Mouse (Mus musculus) myocyte (in vitro differentiated cells): ENCODE results near the gene Tenm1.

ENCODE experiments used
- CEBPB ChIP-seq: IDR thresholded peaks from 2 replicates; pipeline ENCODE4 v1.6.1; 2011; ENCODE audit warnings: mild to moderate bottlenecking, moderate library complexity; ENCODE audit not compliant: poor library complexity, insufficient read depth, severe bottlenecking
- MAX ChIP-seq: IDR thresholded peaks from one replicate; pipeline ENCODE4 v1.6.1; 2011; ENCODE audit warnings: low read depth, mild to moderate bottlenecking, control low read depth
- POLR2A ChIP-seq: IDR thresholded peaks from one replicate; pipeline ENCODE4 v1.6.1; 2011; ENCODE audit warnings: low read depth, mild to moderate bottlenecking, control low read depth, moderate library complexity; ENCODE audit not compliant: insufficient read length
- POLR2AphosphoS2 ChIP-seq: IDR thresholded peaks from one replicate; pipeline ENCODE4 v1.6.1; 2011; ENCODE audit warnings: low read depth, control low read depth; ENCODE audit not compliant: insufficient read length
- SRF ChIP-seq: IDR thresholded peaks from one replicate; pipeline ENCODE4 v1.6.1; 2011; ENCODE audit warnings: low read depth; ENCODE audit not compliant: control insufficient read depth, insufficient read length
- TCF3 ChIP-seq: IDR thresholded peaks from one replicate; pipeline ENCODE4 v1.6.1; 2011; ENCODE audit warnings: low read depth, control low read depth; ENCODE audit not compliant: insufficient read length
- USF1 ChIP-seq: IDR thresholded peaks from one replicate; pipeline ENCODE4 v1.6.1; 2011; ENCODE audit warnings: low read depth, mild to moderate bottlenecking, control low read depth, moderate library complexity

DNA sequence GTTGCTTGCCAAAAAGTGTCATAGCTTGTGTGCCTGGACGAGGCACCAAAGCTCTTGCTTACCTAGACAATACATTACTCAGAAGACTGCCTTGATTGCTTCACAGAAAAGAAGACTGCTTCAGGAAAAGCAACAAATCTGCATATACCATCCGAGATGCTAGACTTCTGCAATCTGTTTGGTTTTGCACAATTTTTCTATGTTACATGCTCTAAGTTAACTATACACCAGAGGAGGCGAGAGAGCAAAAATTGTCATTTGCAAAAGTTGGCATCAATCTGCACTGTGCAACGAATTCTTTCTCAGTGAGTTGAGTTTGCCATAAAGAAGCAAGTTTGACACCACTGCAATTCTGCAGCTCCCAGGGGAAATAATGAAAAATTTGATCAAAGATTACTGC lies 193.1 kb downstream of the Tenm1 start:
- no peak for TF ChIP-seq SRF
- TF ChIP-seq USF1, result no peak
- TF ChIP-seq POLR2A, result no peak
- TF ChIP-seq CEBPB, result no peak
- TF ChIP-seq MAX, result no peak
- TF ChIP-seq TCF3, result no peak
- TF ChIP-seq POLR2AphosphoS2, result no peak
